Mouse (Mus musculus) heart, postnatal 36 days (tissue): Measurements from ENCODE around the gene Tsacc. TPM values are rescaled to one million over a fixed set of nuclear protein-coding genes. Genes with fewer than 3 reads are reported as not detected.

Source experiments
- DNase-seq, 2 experiments: peaks; one replicate each; pipeline ENCODE4 v3.0.0; 2021 to 2022
- intact Hi-C: fragments of 180-260 bp; cut with DNase I; formaldehyde crosslinking; loops from one replicate; pipeline ENCODE4 v1.15.1; 2025
- total RNA-seq, 2 experiments: library from RNA; stranded (reverse); gene quantifications; 2 replicates each; pipeline ENCODE4 v1.2.3; 2021

The Tsacc gene
- total RNA-seq, 2 experiments from 2014 or later: 5.2 to 6.8 TPM

- intact Hi-C loops: loop anchor here (1.0 to 5.0 kb wide), 4 partner anchors 50 to 235 kb away; no protein-coding TSS in a partner anchor
- peak; percentile 74 to 79 for DNase-seq
These were observed 54.3 kb downstream of the Tsacc start for GRCm38 (mm10) chr3:88242531-88242930.

GRCm38 (mm10) chr3:88241045-88241786 is 55.6 kb downstream of the Tsacc start:
- intact Hi-C loops: loop anchor here (5.0 kb wide), 2 partner anchors 119 to 234 kb away; no protein-coding TSS in a partner anchor
- DNase-seq: no peak

DNA sequence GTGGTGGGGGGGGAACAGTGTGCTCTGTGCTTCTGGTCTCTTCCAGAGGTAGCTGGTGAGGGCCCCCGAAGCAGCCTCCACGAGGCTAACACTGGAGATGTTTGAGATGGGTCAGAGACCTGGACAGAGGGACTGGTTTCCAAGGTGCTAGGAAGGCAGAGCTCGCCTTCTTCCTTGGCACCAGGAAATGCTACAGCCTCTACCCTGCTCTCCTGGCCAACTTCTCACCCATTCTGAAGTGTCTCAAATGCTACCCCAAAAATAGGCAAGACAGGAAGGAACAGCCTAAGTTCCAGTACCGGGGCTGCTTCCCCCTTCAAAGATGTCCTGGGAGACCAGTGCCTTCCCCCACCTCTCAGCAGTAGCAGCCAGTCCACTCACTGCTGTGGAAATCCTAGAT is 57.4 kb downstream of the Tsacc start:
- DNase-seq: no peak
- intact Hi-C loops: no loop called here

- DNase-seq: no peak
- intact Hi-C loops: no loop called here
These were observed 57.9 kb downstream of the Tsacc start for GRCm38 (mm10) chr3:88238866-88239391.

DNA sequence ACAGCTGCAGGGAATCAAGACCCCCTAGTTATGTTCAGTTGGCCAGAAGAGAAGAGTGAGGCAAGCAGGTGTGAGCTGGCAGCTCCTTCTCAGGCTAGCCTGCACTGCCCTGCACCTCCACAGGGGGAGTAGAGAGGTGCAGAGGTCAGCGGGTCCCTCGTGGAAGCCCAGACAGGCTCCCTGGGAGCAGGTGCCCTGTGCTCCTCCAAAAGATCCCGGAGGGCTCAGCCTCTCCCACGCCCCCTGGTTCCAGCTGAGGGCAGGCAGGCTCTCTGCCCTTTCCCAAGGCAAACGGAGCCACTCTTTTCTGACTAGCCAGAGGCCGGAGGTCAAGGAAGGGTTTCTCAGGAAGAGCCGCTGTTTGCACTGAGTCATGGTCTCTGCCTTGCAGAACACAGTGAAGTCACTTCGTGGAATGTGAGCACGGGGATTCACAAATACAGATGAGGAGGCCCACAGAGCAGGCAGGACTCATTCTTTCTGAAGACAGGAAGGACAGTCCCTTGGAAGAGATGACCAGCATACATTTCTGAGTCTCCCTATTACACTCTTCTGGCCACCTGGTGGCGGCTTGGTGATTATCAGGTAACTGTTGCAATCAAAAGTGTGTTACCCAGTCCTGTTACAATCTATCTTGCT is 59.1 kb downstream of the Tsacc start:
- intact Hi-C loops: no loop called here
- DNase-seq: no peak

DNA sequence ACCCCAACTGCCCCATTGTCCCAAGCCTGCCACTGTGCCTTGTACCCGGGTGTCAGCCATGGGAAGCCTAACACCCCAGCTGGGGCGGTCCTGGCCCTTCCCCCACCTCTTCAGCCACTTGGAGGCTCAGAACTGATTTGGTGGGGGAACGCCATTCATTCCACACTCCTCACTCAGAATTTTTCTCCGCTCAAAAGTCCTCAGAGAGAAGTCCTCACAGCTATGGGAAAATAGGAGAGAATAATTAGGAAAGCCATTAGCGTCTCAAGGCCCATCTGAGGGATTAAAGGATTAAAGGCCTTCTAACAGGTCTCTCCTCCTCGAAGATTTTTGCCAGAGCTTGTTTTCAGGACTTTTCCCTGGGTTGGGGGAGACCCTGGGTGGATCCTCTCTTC is 59.6 kb downstream of the Tsacc start:
- intact Hi-C loops: no loop called here
- DNase-seq: no peak

- intact Hi-C loops: no loop called here
- no peak for DNase-seq
These were observed 61.2 kb downstream of the Tsacc start for GRCm38 (mm10) chr3:88235616-88236015.

GRCm38 (mm10) chr3:88235216-88235615 is 61.6 kb downstream of the Tsacc start:
- DNase-seq: no peak
- intact Hi-C loops: no loop called here

GRCm38 (mm10) chr3:88234041-88234440 is 62.8 kb downstream of the Tsacc start:
- intact Hi-C loops: no loop called here
- no peak for DNase-seq

DNA sequence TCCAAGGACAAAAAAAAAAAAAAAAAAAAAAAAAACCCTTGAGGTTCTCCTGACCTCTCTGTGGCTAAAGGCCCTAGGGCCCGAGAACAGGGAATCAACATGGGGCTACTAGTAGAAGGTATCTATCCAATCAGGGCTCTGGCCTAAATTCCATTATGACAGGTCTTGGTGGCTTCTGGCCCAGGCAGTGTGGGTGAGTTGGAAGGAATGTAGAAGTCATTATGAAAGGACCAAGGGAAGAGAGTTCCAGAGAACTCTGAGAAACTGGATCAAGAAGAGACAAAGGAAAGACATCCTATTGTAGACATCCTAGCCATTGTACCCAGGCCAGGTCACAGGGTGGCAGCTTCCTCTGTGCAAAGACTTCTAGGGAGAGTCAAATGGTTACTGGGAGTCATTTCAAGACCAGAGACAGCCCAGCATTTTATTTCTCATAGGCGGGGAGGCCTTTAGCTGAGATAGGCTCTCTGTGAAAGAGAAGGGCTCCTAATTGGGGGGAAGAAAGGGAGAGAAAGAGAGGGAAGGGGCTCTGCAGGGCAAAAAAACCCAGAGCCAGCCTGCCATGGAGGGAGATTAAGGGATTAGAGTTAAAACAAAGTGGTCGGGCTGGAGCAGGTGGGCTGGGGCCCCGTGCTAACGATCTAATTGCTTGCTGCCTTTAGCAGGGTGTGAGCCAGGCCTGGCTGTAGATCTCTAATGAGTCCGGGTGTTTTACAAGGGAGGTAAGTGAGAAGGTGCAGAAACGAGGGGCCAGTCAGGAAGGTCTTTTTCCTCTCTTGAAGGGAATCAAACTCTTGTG is 63.7 kb downstream of the Tsacc start:
- DNase-seq: no peak
- intact Hi-C loops: no loop called here

Other genes with a start within 250 kb of the Tsacc start
- gene Naxe, start 238.5 kb downstream of the Tsacc start, total RNA-seq: 10 to 100 TPM; 73.9 to 75.5 TPM
- gene Ttc24, start 218.7 kb downstream of the Tsacc start, total RNA-seq: not detected
- gene Iqgap3, start 215.0 kb downstream of the Tsacc start, total RNA-seq: under 1 TPM; 0.76 to 0.94 TPM
- gene Mef2d, start 154.6 kb downstream of the Tsacc start, total RNA-seq: 100 to 1,000 TPM; 123 to 138 TPM
- gene Rhbg, start 42.3 kb downstream of the Tsacc start, total RNA-seq: not detected
- gene Gm38392, start 9.8 kb downstream of the Tsacc start, total RNA-seq: under 1 TPM; 0.33 to 0.43 TPM
- gene Cct3, start 117 bp upstream of the Tsacc start, total RNA-seq: 100 to 1,000 TPM; 164 to 174 TPM
- gene Glmp, start 28.0 kb upstream of the Tsacc start, total RNA-seq: 10 to 100 TPM; 87.9 to 88.4 TPM
- gene Tmem79, start 39.1 kb upstream of the Tsacc start, total RNA-seq: 1 to 10 TPM; 1.1 to 2.1 TPM
- 10 to 100 TPM; 38.7 to 42.7 TPM for gene Smg5, start 39.3 kb upstream of the Tsacc start, total RNA-seq
- gene Paqr6, start 67.6 kb upstream of the Tsacc start, total RNA-seq: 1 to 10 TPM in 1 of 2 experiments, under 1 TPM in 1; 0.46 to 1.2 TPM
- not detected for gene Bglap3, start 75.7 kb upstream of the Tsacc start, total RNA-seq
- not detected for gene Bglap2, start 81.7 kb upstream of the Tsacc start, total RNA-seq
- not detected for gene Bglap, start 87.5 kb upstream of the Tsacc start, total RNA-seq
- gene Pmf1, start 113.3 kb upstream of the Tsacc start, total RNA-seq: 10 to 100 TPM; 14.5 to 18.3 TPM
- 10 to 100 TPM; 11.6 to 15.6 TPM for gene Slc25a44, start 128.1 kb upstream of the Tsacc start, total RNA-seq
- gene Sema4a, start 164.2 kb upstream of the Tsacc start, total RNA-seq: 1 to 10 TPM; 3.1 to 3.6 TPM
- 100 to 1,000 TPM; 121 to 130 TPM for gene Lmna, start 213.0 kb upstream of the Tsacc start, total RNA-seq
- under 1 TPM; 0.22 to 0.58 TPM for gene Mex3a, start 235.4 kb upstream of the Tsacc start, total RNA-seq